Mouse (Mus musculus): ENCODE data around the gene Iqcj.

DNA sequence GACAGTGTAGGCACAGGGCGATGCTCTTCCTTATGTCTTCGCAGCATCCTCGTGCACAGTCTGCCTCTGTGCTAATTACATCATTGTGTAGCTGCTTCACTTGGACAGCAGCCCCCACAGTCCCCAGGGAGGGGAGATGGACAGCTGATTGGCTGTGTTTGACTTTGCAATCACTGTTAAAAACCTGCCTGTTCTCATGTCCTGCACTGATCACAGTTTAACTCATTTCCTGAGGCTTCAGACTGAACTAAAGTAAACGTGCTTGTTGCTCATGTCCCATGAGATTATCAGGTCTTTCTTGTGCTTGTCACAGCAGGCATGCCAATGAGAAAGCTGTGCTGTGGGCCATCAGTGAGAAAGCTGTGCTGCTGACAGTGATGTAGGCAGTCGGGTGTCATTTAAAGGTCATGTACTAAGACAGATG, 60.5 kb downstream of the Iqcj start:
- TF ChIP-seq GATA1 (IDR thresholded peaks at IDR 0.05; ENCODE audit: borderline replicate concordance, low read length) (no peak), FLI1 (IDR thresholded peaks at IDR 0.05; ENCODE audit: low read length) (no peak)

All from megakaryocyte, embryonic 14.5 days (primary cell).